Mouse (Mus musculus) spleen, postnatal 10 days (tissue): ENCODE measurements at regions not wholly inside any gene's neighbourhood (a gene's known extent, or its start where the extent isn't known, plus 50 kb on each side); places are given as distances from the start of the nearest gene placed in this dataset.

Experiments
- DNase-seq, 2 experiments: peaks; one replicate each; pipeline ENCODE4 v3.0.0; 2021 to 2022; ENCODE audit warnings: low spot score in 2 of 2

DNA sequence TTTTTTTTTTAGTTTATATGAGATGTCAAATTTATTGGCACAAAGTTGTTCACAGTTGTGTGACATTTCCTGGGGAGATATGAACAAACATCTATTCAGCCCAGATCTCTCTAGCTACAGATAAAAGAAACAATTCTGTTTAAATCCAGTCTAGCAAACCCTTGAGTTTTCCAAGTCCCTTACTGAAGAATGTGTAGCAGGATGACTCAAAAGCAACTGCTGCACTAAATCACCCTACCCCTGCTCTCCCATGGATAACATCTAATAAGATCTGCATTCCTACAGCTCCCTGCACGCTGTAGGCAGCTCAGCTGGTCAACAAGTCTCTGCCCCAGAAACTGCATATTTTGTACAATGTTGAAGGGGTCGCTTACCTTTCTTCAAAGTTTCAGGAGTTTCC lies 1242.6 kb upstream of the Lrrc6 start:
- DNase-seq = no peak

GRCm38 (mm10) chr15:67732988-67733387 lies 1232.3 kb upstream of the Lrrc6 start:
- DNase-seq = no peak

DNA sequence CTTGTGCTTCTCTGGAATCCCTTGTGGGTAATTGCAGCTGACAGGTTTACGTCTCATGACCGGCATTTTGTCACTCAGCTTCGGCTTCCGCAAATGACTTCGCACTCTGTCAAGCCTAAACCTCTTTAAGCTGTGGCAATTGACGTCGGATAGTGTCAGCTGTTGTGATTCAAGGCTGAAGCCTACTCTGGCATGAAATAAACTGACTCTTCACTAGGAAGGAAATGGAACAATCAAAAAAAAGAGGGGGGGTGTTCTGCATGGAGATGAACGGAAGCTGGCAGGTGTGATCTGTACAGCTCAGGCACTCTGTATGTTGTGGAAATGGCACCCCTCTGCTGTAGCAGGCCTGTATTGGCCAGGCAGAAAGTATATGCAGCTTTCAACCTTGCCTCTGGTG lies 1228.8 kb upstream of the Lrrc6 start:
- DNase-seq = no peak

DNA sequence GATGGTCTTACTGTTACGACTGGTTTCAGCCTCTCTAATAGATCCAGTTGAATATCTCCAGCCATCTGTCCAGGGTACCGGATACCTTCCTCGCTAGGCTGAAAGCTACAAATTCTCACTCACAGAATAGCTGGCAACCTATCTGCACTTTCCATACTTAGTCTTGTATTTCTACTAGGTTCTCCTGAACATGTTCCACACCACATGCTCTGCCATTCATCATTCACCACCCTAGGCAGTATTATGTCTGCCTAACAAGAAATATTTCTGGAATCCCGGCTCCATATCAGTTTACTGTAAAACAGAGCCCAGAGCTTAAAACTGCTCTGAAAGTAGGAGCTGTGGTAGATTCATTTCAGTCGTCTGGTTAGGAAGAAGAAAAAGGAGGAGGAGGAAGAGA lies 1224.5 kb upstream of the Lrrc6 start:
- no peak for DNase-seq

DNA sequence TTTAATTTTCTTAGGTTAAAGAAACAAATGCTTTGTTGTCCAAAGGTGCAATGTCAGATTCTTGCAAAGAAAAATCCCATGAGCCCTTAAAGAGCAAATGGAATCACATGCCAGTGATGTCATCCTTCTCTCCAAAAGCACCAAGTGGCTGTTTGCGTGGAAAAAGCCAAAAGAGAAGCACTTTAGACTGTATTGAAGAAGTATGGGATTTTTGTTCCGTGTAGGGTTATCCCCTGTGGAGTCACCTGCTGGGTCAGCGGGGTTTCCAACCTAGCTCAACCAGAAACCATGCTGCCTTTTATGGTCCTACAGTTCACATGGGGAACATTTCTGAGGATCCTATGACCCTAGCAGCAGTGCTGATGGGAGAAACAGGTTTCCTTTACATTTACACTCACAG lies 1213.5 kb upstream of the Lrrc6 start:
- DNase-seq = no peak

DNA sequence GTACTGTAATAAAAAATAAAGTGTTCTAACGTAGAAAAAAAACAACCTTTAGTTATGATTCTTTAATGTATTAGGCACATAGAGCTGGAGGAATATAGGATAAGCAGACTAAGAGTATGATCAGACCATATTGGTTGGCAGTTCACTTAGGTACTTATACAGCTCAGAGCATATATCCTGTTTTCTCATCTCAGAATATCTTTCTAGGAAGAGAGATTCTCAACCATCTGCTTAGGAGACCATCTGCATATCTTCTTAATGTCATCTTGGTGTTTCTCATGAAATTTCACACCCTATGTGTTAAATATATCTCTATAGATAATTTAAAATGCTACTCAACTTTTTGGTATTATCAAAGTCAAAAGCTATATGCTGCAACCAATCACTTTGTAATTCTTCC lies 1185.4 kb upstream of the Lrrc6 start:
- DNase-seq = no peak

GRCm38 (mm10) chr15:67673276-67673675 lies 1172.6 kb upstream of the Lrrc6 start:
- DNase-seq = no peak

DNA sequence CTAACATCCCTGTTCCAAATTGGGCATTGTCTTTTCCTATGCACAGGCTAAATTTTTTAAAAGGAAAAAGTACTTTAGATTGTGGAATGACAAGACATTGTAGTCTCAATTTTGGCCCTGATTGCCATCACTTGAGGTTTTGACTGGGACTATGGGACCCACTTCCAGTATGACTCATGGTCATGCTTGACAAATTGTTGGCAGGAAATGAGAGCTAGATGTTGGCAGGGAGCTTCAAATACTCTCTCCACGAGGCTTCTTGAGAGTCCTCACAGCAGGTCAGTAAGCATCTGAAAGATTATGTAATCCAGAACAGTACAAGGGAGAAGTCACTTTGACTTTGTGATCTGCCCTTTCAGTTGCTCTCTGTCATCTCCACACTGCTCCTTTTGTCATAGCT lies 1135.4 kb upstream of the Lrrc6 start:
- DNase-seq = no peak

DNA sequence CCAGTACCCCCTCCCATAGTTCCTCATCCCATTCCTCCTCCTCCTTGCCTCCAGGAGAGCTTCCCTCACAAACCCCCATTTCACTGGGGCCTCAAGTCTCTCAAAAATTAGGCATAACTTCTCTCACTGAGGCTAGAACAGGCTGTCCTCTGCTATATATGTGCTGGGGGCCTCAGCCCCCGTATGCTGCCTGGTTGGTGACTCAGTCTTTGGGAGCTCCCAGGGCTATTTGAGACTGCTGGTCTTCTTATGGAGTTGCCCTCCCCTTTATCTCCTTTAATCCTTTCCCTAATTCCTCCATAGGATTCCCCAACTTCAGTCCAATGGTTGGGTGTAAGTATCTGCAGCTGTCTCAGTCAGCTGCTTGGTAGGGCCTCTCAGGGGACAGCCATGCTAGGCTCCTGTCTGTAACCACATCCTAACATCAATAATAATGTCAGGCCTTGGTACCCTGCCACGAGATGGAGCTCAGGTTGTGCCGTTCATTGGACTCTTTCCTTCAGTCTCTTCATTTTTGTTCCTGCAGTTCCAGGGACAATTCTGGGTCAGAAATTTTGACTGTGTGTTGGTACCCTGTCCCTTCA lies 1126.1 kb upstream of the Lrrc6 start:
- DNase-seq = no peak

- DNase-seq = no peak
Observed at GRCm38 (mm10) chr15:67611896-67612295, 1111.2 kb upstream of the Lrrc6 start.

- DNase-seq = no peak
Observed at GRCm38 (mm10) chr15:67598426-67598825, 1097.7 kb upstream of the Lrrc6 start.

DNA sequence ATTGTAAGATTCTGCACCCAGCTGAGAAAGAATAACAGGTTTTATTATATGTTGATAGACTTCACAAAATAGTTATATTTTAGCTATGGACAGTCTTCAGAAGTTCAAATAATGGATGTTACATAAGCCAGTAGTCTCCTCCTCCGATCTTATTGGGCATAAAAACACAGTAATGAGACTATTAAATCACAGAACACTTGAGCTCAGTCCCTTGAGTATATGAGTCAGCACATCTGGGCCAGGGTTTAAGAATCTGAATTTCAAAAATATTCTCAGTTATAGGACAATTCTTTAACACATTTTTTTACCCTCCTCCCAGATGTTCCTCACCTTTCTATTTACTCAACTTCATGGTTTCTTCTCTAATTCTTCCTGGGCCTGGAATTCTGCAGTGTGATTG lies 1075.9 kb upstream of the Lrrc6 start:
- no peak for DNase-seq

DNA sequence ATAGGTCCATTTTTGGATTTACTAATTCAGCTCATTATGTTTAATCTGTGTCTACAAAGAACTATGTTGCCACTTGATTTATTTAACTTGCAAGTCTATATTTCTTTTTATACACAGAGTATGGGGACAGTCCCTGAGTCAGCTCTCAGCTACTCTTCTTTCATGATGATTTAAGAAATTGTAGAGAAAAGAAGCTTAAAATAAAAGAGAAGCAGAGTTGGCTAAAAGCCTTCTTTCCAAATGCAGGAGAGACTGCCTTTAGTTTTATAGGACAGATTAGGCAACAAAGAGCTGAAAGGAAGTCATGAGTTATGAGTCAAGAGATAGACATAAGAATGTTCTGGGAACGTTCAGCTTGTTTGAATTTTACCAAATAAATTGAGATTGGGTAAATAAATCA lies 1070.9 kb upstream of the Lrrc6 start:
- no peak for DNase-seq

DNA sequence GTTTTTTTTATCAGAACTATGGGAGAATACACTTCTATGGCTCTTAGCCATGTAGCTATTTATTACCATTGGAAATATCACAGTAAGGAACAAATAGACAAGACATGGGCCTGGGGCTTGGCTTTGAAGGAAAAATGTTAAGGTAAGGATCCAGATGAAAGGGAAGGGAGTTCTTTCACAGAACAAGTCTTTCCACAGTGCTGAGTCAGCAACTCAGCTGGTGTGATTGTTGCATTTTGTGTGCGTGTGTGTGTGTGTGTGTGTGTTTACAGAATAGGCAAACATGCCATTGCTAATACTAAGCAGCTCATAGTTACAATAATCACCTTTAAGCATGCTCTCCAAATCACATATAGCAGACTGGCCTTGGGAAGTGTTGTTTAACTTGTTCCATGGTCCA lies 1056.6 kb upstream of the Lrrc6 start:
- no peak for DNase-seq

- no peak for DNase-seq
Observed at GRCm38 (mm10) chr15:67551911-67552310, 1051.2 kb upstream of the Lrrc6 start.

GRCm38 (mm10) chr15:67546896-67547400 lies 1046.2 kb upstream of the Lrrc6 start:
- no peak for DNase-seq

DNA sequence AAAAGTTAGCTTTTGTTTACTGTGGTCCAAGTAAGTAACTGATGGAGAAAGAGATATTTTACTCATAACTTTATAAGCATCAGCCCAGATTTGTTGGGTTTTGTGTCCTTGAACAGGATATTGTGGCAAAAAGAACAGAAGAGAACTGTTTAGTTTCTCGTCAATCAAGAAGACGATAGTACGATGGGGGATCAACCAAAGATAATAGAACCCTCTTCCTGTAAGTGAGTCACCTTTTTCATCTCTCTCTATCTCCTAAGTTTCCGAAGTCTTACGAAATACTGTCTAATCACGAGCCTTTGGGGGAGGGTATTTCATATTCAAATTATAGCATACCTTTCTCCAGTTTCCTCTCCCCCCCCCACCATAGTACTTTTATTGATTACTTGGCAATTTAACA lies 1045.0 kb upstream of the Lrrc6 start:
- DNase-seq = no peak

GRCm38 (mm10) chr15:67513722-67514121 lies 1013.0 kb upstream of the Lrrc6 start:
- no peak for DNase-seq

- no peak for DNase-seq
Observed at GRCm38 (mm10) chr15:67495001-67495658, 994.4 kb upstream of the Lrrc6 start.

GRCm38 (mm10) chr15:67481733-67482132 lies 981.0 kb upstream of the Lrrc6 start:
- DNase-seq = no peak

- no peak for DNase-seq
Observed at GRCm38 (mm10) chr15:67474325-67474724, 973.6 kb upstream of the Lrrc6 start.

DNA sequence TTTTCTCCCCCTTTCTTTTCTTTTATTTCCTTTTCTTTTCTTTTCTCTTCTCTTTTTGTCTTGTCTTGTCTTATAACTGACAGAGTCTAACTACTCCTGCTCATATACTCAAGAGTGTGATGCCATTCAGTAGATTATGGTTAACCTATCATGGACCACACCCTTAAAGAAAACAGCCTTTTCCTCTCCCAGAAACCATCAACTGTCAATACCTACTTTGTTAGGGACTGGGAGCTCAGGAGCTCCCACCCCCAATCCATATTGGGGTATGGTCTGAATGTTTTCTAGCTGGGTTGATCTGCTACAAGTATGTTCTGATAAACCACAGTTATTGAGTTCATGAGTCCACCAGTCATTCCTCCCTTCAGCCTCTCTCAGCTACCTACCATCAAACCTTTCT lies 972.3 kb upstream of the Lrrc6 start:
- no peak for DNase-seq

DNA sequence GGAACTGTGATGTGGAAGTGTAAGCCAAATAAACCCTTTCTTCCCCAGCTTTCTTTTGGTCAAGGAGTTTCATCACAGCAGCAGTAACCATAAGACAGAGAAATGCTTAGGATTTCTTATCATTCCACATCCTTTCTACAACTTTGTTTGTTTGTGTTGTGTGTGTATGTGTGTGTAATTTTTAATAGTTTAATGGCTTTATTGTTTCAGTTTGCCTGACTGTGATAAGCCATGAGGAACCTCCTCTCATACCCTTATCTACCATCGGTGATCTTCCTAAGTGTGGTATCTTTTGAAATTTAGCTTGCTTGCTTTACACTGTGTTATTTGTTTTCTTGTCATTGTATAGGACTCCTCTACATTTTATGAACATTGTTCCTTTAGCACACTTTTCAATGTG lies 970.6 kb upstream of the Lrrc6 start:
- no peak for DNase-seq

GRCm38 (mm10) chr15:67470036-67470435 lies 969.3 kb upstream of the Lrrc6 start:
- no peak for DNase-seq
